Mouse (Mus musculus) retina, adult 2 months (tissue): Measurements from ENCODE around the gene Gm8947.
"Not testable (repeated sequence)": the region's sequence is repeated elsewhere in the genome, so short reads cannot be mapped to it uniquely, and the experiment has no call there.

Experiments used
- DNase-seq: peaks from one replicate; pipeline ENCODE4 v3.0.0-alpha.2; 2012; ENCODE audit warnings: low read depth, low spot score

The Gm8947 gene

DNA sequence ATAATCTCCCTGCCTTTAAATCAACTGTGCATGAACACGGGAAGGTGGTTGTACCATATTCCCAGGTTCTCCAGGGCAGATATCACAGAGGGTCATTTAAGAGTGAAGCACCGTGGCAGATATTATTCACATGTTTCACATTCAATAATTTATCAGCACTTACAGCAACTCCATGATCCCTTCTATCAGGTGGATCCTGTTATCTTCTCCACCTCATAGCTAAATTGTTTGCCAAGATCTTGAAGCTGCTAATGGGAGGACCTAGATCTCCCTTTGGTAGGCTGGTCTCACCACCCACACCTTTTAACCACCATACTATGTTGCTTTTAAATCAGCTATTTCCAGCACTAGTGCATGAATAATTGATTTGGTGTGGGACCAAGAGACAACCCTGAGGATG lies 12.0 kb upstream of the Gm8947 start:
- no peak for DNase-seq

DNA sequence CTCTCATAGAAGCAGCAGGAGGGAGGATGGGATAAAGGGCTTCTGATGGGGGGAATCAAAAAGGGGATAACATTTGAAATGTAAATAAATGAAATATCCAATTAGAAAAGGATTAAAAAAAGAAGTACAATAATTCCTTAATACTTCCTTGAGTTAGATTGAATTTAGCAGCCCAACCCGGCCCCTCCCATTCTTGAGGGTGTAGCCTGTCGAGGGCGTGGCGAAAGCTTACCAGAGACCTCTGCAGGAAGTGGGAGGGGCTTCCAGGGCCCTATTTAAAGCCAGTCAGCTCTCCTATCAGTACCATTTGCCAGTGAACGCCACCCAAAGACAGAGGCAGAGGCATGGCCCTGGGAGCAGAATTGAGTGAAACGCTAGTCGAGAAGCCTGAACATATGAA lies 9.9 kb upstream of the Gm8947 start, which contains the start of gene Gm47985:
TSS of gene Gm47985 (plus strand) at position 272 of the 400 bp plus-strand sequence.
- not testable (repeated sequence) for DNase-seq

DNA sequence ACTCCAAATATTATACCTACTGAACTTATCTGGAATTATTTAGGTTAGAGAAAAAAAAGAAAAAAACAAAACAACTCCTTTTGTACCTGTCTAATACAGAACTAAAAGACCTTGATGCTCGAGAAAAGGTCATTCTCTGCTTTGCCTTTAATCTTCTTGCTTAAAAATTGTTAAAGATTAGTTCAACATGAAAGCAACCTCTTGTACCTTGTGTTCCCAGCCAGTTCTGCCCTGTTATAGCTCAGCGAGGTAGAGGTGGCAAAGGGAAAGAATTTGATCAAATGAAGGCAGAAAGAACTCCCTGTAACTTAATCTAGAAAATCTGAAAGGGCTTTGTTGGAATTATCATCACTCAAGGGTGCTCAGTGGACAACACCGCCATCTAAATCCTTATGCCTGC lies 6.0 kb upstream of the Gm8947 start:
- not testable (repeated sequence) for DNase-seq

DNA sequence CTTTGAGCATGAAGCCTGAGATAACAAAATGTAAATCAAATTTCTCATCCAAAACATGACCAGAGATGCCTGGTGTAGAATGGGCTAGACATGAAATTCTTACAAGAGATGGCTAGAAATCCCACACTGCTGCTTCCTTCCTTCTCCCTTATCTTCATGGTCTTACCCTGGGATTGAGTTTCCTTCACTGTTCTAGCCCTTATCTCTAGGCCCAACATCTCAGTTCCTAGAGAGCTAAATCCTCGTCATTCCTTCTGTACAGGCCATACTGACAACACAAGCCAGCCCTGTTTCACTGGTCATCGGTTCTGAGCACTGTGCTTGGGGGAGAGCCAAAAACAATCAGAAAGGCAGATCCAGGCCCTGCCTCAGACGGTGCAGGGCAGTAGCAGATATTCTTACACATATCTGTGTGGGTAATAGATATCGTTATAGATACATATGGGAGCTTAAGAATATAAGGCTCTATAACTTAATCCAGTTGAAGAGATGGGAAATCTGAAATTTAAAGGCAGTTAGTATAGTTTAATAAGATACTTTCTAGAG lies 5.2 kb upstream of the Gm8947 start:
- DNase-seq = not testable (repeated sequence)

DNA sequence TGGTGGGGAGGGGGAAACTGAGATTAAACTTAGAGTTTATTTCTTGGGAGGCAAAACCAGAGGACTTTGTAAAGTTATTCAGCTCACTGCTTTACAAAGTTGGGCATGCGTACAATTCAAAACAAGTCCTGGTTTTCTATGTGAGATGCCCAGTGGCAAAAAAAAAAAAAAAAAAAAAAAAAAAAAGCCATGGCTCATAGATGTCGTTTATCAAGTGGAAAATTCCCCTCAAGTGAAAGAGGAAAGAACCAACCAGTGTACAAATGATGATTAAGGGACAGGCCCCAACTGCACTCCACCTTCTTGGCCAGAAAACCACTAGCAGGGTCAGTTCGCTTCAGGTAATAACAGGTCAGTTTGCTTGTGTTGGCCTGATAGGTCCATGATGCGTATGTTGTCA lies 3.7 kb upstream of the Gm8947 start:
- DNase-seq = no peak

DNA sequence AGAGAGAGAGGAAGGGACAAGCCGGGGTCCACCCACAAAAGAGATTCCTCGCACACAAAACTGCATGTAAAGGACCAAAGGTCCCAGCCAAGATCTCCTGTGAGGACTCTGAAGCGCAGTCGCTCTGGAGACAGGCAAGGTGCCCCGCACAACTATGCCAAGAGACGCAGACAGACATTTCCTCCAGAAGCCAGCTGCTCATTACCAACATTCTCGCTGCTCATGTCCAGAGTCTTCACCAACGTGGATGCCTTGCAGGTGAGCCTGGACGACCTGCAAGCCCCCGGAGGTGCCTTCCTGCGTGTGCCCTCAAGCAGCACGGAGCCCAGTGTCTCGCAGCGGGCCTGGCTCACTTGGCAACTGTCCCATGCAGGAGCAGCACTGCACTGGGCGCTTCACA lies 563 bp downstream of the Gm8947 start:
- DNase-seq = not testable (repeated sequence)

DNA sequence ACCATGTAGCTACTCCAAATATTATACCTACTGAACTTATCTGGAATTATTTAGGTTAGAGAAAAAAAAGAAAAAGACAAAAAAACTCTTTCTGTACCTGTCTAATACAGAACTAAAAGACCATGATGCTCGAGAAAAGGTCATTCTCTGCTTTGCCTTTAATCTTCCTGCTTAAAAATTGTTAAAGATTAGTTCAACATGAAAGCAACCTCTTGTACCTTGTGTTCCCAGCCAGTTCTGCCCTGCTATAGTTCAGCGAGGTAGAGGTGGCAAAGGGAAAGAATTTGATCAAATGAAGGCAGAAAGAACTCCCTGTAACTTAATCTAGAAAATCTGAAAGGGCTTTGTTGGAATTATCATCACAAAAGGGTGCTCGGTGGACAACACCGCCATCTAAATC lies 3.8 kb downstream of the Gm8947 start:
- DNase-seq = not testable (repeated sequence)

DNA sequence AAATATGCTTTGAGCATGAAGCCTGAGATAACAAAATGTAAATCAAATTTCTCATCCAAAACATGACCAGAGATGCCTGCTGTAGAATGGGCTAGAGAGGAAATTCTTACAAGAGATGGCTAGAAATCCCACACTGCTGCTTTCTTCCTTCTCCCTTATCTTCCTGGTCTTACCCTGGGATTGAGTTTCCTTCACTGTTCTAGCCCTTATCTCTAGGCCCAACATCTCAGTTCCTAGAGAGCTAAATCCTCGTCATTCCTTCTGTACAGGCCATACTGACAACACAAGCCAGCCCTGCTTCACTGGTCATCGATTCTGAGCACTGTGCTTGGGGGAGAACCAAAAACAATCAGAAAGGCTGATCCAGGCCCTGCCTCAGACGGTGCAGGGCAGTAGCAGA lies 4.5 kb downstream of the Gm8947 start:
- DNase-seq = not testable (repeated sequence)

DNA sequence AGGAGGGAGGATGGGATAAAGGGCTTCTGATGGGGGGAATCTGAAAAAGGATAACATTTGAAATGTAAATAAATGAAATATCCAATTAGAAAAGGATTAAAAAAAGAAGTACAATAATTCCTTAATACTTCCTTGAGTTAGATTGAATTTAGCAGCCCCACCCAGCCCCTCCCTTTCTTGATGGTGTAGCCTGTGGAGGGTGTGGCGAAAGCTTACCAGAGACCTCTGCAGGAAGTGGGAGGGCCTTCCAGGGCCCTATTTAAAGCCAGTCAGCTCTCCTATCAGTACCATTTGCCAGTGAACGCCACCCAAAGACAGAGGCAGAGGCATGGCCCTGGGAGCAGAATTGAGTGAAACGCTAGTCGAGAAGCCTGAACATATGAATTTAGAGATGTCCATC lies 5.9 kb downstream of the Gm8947 start, which contains the start of gene Gm47995:
TSS of gene Gm47995 (plus strand) at position 329 of the 400 bp plus-strand sequence.
- not testable (repeated sequence) for DNase-seq

DNA sequence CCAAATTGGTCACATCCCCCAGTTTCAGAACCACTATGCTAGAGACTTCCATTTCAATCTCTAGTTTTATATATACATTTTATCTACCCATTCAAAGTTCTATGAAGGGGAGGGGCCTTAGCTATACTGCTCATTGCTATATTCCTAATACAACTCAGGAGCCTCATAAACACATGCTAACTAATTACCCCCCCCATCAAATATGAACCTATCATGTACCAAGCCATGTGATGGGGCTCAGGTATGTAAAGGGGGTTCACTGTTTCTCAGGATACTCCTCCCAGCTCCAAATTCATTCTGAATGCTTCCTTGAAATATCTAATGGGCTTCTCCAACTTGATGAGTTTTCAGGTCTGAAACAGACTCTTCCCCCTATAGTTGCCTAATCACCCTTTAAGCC lies 8.4 kb downstream of the Gm8947 start:
- not testable (repeated sequence) for DNase-seq

DNA sequence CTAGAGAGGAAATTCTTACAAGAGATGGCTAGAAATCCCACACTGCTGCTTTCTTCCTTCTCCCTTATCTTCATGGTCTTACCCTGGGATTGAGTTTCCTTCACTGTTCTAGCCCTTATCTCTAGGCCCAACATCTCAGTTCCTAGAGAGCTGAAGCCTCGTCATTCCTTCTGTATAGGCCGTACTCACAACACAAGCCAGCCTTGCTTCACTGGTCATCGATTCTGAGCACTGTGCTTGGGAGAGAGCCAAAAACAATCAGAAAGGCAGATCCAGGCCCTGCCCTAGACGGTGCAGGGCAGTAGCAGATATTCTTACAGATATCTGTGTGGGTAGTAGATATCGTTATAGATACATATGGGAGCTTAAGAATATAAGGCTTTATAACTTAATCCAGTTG lies 10.6 kb downstream of the Gm8947 start:
- not testable (repeated sequence) for DNase-seq

DNA sequence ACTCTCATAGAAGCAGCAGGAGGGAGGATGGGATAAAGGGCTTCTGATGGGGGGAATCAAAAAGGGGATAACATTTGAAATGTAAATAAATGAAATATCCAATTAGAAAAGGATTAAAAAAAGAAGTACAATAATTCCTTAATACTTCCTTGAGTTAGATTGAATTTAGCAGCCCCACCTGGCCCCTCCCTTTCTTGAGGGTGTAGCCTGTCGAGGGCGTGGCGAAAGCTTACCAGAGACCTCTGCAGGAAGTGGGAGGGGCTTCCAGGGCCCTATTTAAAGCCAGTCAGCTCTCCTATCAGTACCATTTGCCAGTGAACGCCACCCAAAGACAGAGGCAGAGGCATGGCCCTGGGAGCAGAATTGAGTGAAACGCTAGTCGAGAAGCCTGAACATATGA lies 11.6 kb downstream of the Gm8947 start, which contains the start of gene 3110040M04Rik:
TSS of gene 3110040M04Rik (plus strand) at position 304 of the 400 bp plus-strand sequence.
- DNase-seq = not testable (repeated sequence)

DNA sequence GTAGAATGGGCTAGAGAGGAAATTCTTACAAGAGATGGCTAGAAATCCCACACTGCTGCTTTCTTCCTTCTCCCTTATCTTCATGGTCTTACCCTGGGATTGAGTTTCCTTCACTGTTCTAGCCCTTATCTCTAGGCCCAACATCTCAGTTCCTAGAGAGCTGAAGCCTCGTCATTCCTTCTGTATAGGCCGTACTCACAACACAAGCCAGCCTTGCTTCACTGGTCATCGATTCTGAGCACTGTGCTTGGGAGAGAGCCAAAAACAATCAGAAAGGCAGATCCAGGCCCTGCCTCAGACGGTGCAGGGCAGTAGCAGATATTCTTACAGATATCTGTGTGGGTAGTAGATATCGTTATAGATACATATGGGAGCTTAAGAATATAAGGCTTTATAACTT lies 16.3 kb downstream of the Gm8947 start:
- DNase-seq = not testable (repeated sequence)

DNA sequence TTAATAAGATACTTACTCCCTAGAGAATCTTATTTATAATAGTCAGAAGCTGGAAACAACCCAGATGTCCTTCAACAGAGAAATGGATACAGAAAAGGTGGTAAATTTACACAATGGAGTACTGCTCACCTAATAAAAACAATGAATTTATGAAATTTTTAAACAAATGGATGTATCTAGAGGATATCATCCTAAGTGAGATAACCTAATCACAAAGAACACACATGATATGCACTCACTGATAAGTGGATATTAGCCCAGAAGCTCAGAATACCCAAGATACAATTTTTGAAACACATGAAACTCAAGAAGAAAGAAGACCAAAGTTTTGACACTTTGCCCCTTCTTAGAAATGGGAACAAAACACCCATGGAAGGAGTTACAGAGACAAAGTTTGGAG lies 16.8 kb downstream of the Gm8947 start:
- not testable (repeated sequence) for DNase-seq

DNA sequence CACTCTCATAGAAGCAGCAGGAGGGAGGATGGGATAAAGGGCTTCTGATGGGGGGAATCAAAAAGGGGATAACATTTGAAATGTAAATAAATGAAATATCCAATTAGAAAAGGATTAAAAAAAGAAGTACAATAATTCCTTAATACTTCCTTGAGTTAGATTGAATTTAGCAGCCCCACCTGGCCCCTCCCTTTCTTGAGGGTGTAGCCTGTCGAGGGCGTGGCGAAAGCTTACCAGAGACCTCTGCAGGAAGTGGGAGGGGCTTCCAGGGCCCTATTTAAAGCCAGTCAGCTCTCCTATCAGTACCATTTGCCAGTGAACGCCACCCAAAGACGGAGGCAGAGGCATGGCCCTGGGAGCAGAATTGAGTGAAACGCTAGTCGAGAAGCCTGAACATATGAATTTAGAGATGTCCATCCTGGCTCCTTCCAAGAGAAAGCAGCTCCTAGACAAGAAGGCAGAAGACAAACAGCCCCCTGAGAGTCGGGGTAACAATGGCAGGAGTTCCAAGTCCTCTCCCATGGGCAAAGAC lies 17.7 kb downstream of the Gm8947 start, which contains the start of gene Gm47996:
TSS of gene Gm47996 (plus strand) at position 308 of the 532 bp plus-strand sequence.
- not testable (repeated sequence) for DNase-seq

DNA sequence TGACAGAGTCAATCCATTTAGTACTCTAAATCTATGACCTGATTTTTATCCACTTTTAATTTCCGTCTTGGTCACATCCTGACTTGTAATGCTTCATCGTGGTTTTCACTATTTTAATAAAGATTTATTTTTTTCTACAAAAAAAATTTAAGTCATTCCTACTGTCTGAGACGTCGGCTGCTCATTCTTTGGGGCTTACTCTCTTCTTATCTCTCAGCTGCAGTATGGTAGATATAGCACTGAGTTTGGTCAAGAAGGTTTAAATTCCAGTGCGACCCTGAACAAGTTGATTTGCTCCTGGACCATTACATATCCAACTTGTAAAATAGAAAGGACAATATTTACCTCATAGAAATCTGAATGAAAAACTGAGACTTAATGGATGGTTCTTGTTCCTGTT lies 19.5 kb downstream of the Gm8947 start:
- not testable (repeated sequence) for DNase-seq

DNA sequence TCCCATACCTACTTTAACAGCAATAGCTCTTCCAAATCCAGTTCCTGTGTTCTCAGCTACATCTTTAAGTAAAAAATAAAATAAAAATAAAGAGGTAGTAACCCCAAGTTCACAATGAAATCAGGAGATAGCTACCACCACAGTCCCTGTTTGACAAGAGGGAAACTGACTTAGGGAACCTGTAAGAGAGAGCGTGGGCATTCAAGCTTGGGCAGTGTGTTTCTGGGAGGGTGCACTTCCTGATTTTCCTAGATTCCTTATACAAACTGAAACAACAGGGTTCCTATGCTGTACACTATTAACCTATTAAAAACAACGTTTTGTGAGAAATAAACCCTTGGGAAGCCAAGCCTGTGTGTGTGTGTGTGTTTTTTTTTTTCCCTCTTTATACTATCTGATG lies 22.7 kb downstream of the Gm8947 start:
- DNase-seq = no peak

DNA sequence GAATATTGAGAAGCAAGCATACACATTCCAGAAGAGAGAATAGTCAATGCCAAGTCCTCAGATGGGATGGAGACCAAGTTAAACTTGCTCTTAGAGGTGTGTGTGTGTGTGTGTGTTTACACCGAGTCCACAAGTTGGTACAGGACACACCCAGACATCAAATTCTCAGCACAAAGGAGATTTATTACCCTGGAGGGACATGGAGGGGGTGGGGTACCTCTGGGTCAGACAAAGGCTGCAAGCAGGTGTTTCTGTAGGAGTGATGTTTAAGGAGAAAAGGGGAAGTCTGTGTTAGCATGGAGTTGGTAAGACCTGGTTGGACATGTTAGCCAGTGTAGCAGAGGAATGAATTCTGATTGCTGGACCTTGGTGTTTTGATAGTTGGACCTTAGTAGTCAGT lies 23.8 kb downstream of the Gm8947 start:
- DNase-seq = no peak

DNA sequence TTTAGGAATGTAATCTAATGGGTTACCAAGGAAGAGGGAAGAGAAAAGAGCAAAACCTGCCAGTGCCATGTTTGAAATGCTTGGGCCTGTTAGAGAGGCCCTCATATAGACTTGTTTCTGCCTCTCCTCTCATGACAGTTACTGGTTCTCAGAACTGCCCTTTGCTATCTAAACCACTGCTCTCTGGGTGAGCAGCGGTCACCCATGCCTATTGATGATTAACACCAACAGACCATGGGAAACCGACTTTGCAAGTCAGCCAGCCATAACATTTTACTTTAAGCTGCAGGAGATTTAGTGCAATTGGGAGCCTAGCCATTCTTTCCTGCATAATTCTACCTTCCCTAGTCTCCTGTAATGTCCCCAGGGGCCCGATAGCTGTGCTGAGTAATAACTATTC lies 24.2 kb downstream of the Gm8947 start:
- DNase-seq = no peak

DNA sequence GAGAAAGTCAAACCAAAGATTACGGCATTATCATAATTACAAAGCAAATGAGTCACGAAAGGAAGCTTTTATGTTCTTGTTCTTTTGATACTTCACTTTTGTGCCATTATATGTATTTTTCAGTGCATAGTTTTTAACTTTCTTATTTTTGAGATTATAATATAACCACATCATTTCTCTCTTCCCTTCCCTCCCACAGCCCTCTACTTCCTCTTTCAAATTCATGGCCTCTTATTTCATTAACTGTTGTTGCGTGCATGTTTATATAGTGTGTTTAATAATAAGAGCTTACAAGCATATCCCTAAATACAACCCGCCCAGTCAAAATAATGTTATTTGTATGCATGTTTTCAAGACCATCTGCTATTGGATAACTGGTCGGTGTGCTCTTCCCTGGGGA lies 26.9 kb downstream of the Gm8947 start:
- DNase-seq = no peak

DNA sequence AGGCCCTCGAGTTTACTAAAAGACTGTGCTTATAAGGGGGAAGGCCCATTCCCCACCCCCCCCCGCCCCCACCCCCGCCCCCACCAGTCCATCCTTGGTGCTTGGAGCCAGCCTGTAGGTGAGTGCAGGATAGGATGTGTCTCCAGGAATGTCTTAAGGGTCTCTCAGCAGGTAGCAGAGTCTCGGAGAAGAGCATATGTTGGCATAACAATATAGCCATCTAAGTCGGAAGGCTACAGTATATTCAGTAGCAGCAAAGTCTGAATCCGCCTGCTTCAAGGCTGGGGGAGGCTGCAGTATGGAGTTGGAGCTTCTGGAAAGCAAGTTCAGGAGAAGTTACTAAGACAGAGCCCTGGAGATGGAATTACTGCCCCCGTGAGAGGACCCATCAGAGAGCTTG lies 27.9 kb downstream of the Gm8947 start:
- DNase-seq = no peak

DNA sequence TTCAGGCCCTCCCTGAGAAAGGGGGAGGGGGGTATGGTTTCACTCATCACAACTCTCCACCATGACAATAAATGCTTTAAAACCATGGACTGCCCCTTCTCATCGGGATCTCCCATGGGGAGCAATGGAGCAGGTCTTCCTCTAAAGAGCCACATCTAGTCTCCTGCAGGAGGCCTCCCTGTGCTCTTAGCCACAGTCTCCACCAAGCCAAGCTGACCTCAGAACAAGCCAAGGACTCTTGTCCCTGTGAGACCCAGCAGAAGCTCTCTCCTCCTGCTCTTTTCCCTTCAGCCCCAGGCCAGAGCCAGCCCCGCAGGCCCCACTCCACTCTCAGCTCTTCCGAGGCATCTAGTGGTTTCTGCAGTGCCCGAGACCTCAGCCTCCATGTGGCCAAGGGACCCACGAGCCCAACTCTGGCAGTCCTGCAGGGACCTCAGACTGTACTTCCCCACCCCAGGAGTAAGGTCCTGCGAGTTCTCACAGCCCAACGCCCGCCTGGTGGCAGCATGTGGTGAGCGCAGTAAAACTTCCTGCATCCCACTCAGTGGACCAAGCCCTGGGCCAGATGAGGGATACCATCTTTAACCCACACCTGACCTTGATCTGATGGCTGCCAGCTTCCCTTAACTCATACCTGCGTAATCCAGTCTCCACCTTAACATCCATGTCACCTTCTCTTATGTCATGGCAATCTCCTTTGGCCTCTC lies 30.5 kb downstream of the Gm8947 start:
- DNase-seq = no peak

DNA sequence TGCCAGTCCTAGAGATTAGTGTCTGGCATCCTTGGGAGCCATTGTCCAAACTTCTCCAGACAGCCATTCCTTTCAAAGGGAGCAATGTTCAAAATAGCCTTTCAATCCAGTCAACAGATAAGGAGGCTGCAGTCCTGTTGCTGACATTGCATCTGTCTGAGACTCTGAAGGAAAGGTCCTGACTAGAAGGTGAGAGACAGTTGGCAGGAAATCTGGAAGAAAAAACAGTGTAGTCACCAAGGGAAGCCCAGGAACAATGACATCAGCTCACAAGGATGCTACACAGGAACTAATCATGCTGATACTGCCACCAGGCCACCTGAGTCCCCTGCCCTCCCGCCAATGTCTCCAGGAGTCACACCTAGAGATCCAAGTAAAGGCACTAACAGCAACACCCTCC lies 31.2 kb downstream of the Gm8947 start:
- DNase-seq = no peak
